Mouse (Mus musculus): ENCODE results near the gene Gm10681.
A peak's percentile ranks its signal among the peaks of the same experiment; 100 is the strongest.
"Not testable (repeated sequence)": the region's sequence is repeated elsewhere in the genome, so short reads cannot be mapped to it uniquely, and the experiment has no call there.

Gene Gm10681

GRCm38 (mm10) chr3:98588707-98589106 lies at the start of gene Gm10681:
Gm10681 (minus strand) TSS chr3:98588807.
- no peak for DNase-seq

GRCm38 (mm10) chr3:98635145-98635544 lies 46.5 kb upstream of the Gm10681 start:
- DNase-seq = no peak

- DNase-seq = no peak
Measured at GRCm38 (mm10) chr3:98630152-98630551, 41.5 kb upstream of the Gm10681 start, which contains the start of gene Hsd3b5. Hsd3b5 (minus strand) TSS chr3:98630252.

- no peak for DNase-seq
Measured at GRCm38 (mm10) chr3:98629633-98630032, 41.0 kb upstream of the Gm10681 start.

GRCm38 (mm10) chr3:98616786-98617185 lies 28.2 kb upstream of the Gm10681 start:
- DNase-seq = not testable (repeated sequence)

- DNase-seq = not testable (repeated sequence)
Measured at GRCm38 (mm10) chr3:98616244-98616643, 27.6 kb upstream of the Gm10681 start.

GRCm38 (mm10) chr3:98614406-98614927 lies 25.9 kb upstream of the Gm10681 start:
- DNase-seq = not testable (repeated sequence)

- no peak for DNase-seq
Measured at GRCm38 (mm10) chr3:98613963-98614362, 25.4 kb upstream of the Gm10681 start.

GRCm38 (mm10) chr3:98613540-98613939 lies 24.9 kb upstream of the Gm10681 start:
- peak; percentile 6 for DNase-seq

GRCm38 (mm10) chr3:98587721-98588120 lies 886 bp downstream of the Gm10681 start:
- DNase-seq = no peak

- not testable (repeated sequence) for DNase-seq
Measured at GRCm38 (mm10) chr3:98582622-98583021, 6.0 kb downstream of the Gm10681 start.

- DNase-seq = not testable (repeated sequence)
Measured at GRCm38 (mm10) chr3:98582202-98582601, 6.4 kb downstream of the Gm10681 start.

GRCm38 (mm10) chr3:98581024-98581423 lies 7.6 kb downstream of the Gm10681 start:
- DNase-seq = peak; percentile 2

GRCm38 (mm10) chr3:98567717-98568116 lies 20.9 kb downstream of the Gm10681 start:
- not testable (repeated sequence) for DNase-seq

GRCm38 (mm10) chr3:98564894-98565293 lies 23.7 kb downstream of the Gm10681 start:
- DNase-seq = not testable (repeated sequence)

GRCm38 (mm10) chr3:98563831-98564230 lies 24.8 kb downstream of the Gm10681 start:
- not testable (repeated sequence) for DNase-seq

- not testable (repeated sequence) for DNase-seq
Measured at GRCm38 (mm10) chr3:98560711-98561110, 27.9 kb downstream of the Gm10681 start.

- DNase-seq = not testable (repeated sequence)
Measured at GRCm38 (mm10) chr3:98550832-98551231, 37.8 kb downstream of the Gm10681 start.

GRCm38 (mm10) chr3:98550215-98550614 lies 38.4 kb downstream of the Gm10681 start:
- DNase-seq = not testable (repeated sequence)

- DNase-seq = not testable (repeated sequence)
Measured at GRCm38 (mm10) chr3:98548495-98548894, 40.1 kb downstream of the Gm10681 start.

GRCm38 (mm10) chr3:98547641-98548040 lies 41.0 kb downstream of the Gm10681 start:
- DNase-seq = not testable (repeated sequence)

GRCm38 (mm10) chr3:98524978-98525377 lies 63.6 kb downstream of the Gm10681 start:
- DNase-seq = not testable (repeated sequence)

- DNase-seq = not testable (repeated sequence)
Measured at GRCm38 (mm10) chr3:98524552-98524951, 64.1 kb downstream of the Gm10681 start.

GRCm38 (mm10) chr3:98522779-98523178 lies 65.8 kb downstream of the Gm10681 start:
- not testable (repeated sequence) for DNase-seq

GRCm38 (mm10) chr3:98510414-98510813 lies 78.2 kb downstream of the Gm10681 start, which contains the start of gene Hsd3b4:
Hsd3b4 (minus strand) TSS chr3:98510514.
- DNase-seq = not testable (repeated sequence)

Data from retina, postnatal 1 day (tissue).